Mouse (Mus musculus) forebrain, embryonic 11.5 days (tissue): ENCODE results near the gene Mcm6. TPM values are rescaled to one million over a fixed set of nuclear protein-coding genes. Genes with fewer than 3 reads are reported as not detected.

ENCODE experiments used
- ATAC-seq: fragments of 200-750 bp; cut with Nextera tagmentation; replicated peaks from 2 replicates; pipeline ENCODE4 v1.8.0; 2017; ENCODE audit warnings: moderate TSS enrichment; ENCODE audit not compliant: low FRiP score
- DNase-seq: peaks from one replicate; pipeline ENCODE4 v3.0.0-alpha.2; 2017; ENCODE audit warnings: low spot score
- H3K27ac ChIP-seq: fragments of 300-500 bp; sonication (generic); 2 replicates; pipeline ENCODE4 v1.5.1; 2014; ENCODE audit warnings: low read depth, low read length
- H3K27me3 ChIP-seq: fragments of 300-500 bp; sonication (generic); 2 replicates; pipeline ENCODE4 v1.6.1; 2014; ENCODE audit warnings: mild to moderate bottlenecking, low read length, mixed read lengths; ENCODE audit not compliant: control insufficient read depth, insufficient read depth
- H3K36me3 ChIP-seq: fragments of 300-500 bp; sonication (generic); 2 replicates; pipeline ENCODE4 v1.6.1; 2014; ENCODE audit warnings: mild to moderate bottlenecking, low read length, moderate library complexity, mixed read lengths; ENCODE audit not compliant: control insufficient read depth, insufficient read depth
- H3K4me1 ChIP-seq: fragments of 300-500 bp; sonication (generic); replicated peaks from 2 replicates; pipeline ENCODE4 v1.6.1; 2014; ENCODE audit warnings: low read length, mixed read lengths; ENCODE audit not compliant: control insufficient read depth, insufficient read depth
- H3K4me2 ChIP-seq: fragments of 300-500 bp; sonication (generic); 2 replicates; pipeline ENCODE4 v1.6.1; 2014; ENCODE audit warnings: low read depth, mild to moderate bottlenecking, low read length, moderate library complexity, mixed read lengths; ENCODE audit not compliant: severe bottlenecking
- H3K4me3 ChIP-seq: fragments of 300-500 bp; sonication (generic); 2 replicates; pipeline ENCODE4 v1.5.1; 2014; ENCODE audit warnings: low read depth, low read length
- H3K9ac ChIP-seq: fragments of 300-500 bp; sonication (generic); 2 replicates; pipeline ENCODE4 v1.6.1; 2014; ENCODE audit warnings: low read length
- H3K9me3 ChIP-seq: fragments of 300-500 bp; sonication (generic); 2 replicates; pipeline ENCODE4 v1.6.1; 2016; ENCODE audit warnings: low read length, mixed read lengths; ENCODE audit not compliant: control insufficient read depth
- WGBS: fragments of 180-500 bp; shearing (Covaris S2); extraction: QIAGEN DNeasy Blood & Tissue Kit; methylation state at CpG from one replicate; pipeline ENCODE4 v1.1.7; 2014; 5-methylcytosine and 5-hydroxymethylcytosine counted together
- polyA plus RNA-seq: library from polyadenylated mRNA; unstranded; fragments of >200 nt; fragmentation: Nextera tagmentation; extraction: Ambion mirVana; gene quantifications from 2 replicates; pipeline ENCODE4 v1.2.1, GENCODE M21; 2014

Mcm6 gene
- polyA plus RNA-seq, 1 experiment from 2014 or later: 343 TPM

GRCm38 (mm10) chr1:128285136-128285535 lies 74.3 kb downstream of the Mcm6 start:
- H3K4me1 ChIP-seq: no peaks in the 10 kb centered on the region
- DNase-seq: no peak
- no peak overlapping the region for H3K9ac ChIP-seq
- no peaks in the 10 kb centered on the region for H3K27me3 ChIP-seq
- H3K9me3 ChIP-seq: no peaks in the 10 kb centered on the region
- 90% methylated on average over 9 of the region's 9 CpGs for WGBS
- no peak overlapping the region for H3K4me2 ChIP-seq
- H3K36me3 ChIP-seq: no peaks in the 10 kb centered on the region
- H3K27ac ChIP-seq: no peak overlapping the region
- ATAC-seq: no peak
- H3K4me3 ChIP-seq: no peak overlapping the region

GRCm38 (mm10) chr1:128284157-128284690 lies 75.2 kb downstream of the Mcm6 start:
- no peak for DNase-seq
- ATAC-seq: no peak
- H3K4me3 ChIP-seq: no peak overlapping the region
- no peaks in the 10 kb centered on the region for H3K27me3 ChIP-seq
- H3K36me3 ChIP-seq: no peaks in the 10 kb centered on the region
- 95% methylated on average over 8 of the region's 8 CpGs for WGBS
- no peak overlapping the region for H3K9ac ChIP-seq
- no peak overlapping the region for H3K4me2 ChIP-seq
- no peaks in the 10 kb centered on the region for H3K9me3 ChIP-seq
- no peak overlapping the region for H3K27ac ChIP-seq
- H3K4me1 ChIP-seq: no peaks in the 10 kb centered on the region

DNA sequence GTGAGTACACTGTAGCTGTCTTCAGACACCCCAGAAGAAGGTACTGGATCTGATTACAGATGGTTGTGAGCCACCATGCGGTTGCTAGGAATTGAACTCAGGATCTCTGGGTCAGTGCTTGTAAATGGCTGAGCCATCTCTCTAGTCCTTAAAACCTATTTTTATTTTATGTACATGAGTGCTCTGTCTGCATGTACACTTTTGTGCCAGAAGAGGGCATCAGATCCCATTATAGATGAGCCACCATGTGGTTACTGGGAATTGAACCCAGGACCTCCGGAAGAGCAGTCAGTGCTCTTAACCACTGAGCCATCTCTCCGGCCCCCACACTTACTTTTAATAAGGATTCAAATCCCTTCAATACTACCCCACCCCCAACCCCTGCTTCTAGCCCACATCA lies 76.5 kb downstream of the Mcm6 start:
- Histone ChIP-seq H3K4me2 (no peak overlapping the region), H3K4me1 (no peaks in the 10 kb centered on the region), H3K9me3 (no peaks in the 10 kb centered on the region), H3K27me3 (no peaks in the 10 kb centered on the region), H3K9ac (no peak overlapping the region), H3K4me3 (no peak overlapping the region), H3K27ac (no peak overlapping the region), H3K36me3 (peaks cover under 1% of the 10 kb centered on the region; the same call in 1 of the 2 replicates)
- WGBS: 95% methylated on average over 3 of the region's 3 CpGs
- DNase-seq: no peak
- no peak for ATAC-seq

DNA sequence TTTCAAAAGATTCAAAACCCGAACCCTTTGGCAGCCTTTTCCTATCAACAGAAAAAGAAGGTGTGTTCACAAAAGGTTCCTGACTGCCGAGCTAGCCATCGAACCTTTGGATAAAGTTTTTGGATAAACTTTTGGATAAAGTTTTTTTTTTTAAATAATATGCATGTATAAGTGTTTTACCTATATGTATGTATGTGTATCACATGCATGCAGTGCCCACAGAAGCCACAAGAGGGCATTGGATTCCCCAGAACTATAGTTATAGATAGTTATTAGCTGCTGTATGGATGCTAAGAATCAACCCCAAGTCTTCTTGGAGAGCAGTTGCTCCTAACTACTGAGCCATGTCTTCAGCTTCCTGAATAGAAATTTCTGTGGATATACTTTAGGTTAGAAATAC lies 77.7 kb downstream of the Mcm6 start:
- 97% methylated on average over 3 of the region's 3 CpGs for WGBS
- ATAC-seq (no peak), DNase-seq (no peak)
- H3K4me1 ChIP-seq: no peaks in the 10 kb centered on the region
- no peak overlapping the region for H3K27ac ChIP-seq
- no peak overlapping the region for H3K4me3 ChIP-seq
- no peak overlapping the region for H3K9ac ChIP-seq
- H3K4me2 ChIP-seq: no peak overlapping the region
- H3K36me3 ChIP-seq: peaks cover 3% of the 10 kb centered on the region; the same call in 1 of the 2 replicates
- H3K27me3 ChIP-seq: no peaks in the 10 kb centered on the region
- H3K9me3 ChIP-seq: no peaks in the 10 kb centered on the region

Other genes with a start within 250 kb of the Mcm6 start
- gene Ubxn4, start 115.7 kb downstream of the Mcm6 start, polyA plus RNA-seq: 59.8 and 72.6 TPM in 2 replicates
- 0.16 and 0.21 TPM in 2 replicates for gene Lct, start 31.3 kb downstream of the Mcm6 start, polyA plus RNA-seq
- 116 and 130 TPM in 2 replicates for gene Dars, start 57.7 kb upstream of the Mcm6 start, polyA plus RNA-seq
- gene Cxcr4, start 232.6 kb upstream of the Mcm6 start, polyA plus RNA-seq: 9.0 and 10.0 TPM in 2 replicates